Mouse (Mus musculus): ENCODE data around the gene Cenpn.
A peak's percentile ranks its signal among the peaks of the same experiment; 100 is the strongest.

The Cenpn gene

GRCm38 (mm10) chr8:116942284-116943058, 20.9 kb downstream of the Cenpn start:
- no peak for DNase-seq (ENCODE audit: low read depth)

DNA sequence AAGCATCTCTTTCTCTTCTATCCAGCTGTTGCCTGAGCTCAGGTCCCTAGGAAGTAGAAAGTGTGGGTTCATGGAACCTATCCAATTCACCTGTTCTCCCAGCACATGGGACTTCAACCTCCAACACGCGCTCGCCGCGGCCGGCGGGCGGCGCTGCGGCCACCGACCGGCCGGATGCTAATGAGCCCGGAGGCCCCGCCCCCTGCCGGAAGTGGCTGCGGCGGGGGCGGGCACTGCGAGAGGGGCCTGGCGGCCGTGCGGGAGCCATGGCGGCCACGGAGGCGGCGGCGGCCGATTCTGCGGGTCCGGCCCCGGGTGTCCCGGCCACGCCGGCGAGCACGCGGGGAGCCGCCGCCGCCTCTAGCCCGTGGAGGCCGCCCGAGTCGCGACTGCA, 21.6 kb downstream of the Cenpn start, which contains the start of gene Atmin:
Gene Atmin (plus strand): TSS at position 233 of the 394 bp plus-strand sequence.
- DNase-seq (ENCODE audit: low read depth) = peak; percentile 53

GRCm38 (mm10) chr8:116943555-116944384, 22.2 kb downstream of the Cenpn start:
- DNase-seq (ENCODE audit: low read depth) = no peak

DNA sequence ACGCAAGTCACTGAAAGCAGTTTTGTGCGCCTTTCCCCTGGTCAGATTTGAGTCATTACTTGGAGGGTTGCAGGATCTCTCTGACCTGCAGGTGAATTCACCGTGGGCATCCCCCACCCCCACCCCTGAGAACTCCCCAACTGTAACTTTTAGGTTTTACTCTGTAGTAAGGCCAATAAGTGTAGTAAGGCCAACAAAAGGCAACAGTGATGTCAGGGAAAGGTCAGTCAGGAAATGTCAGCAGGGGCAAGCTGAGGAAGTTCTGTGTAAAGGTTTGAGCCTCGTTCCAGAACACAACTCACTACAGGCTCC, 22.8 kb downstream of the Cenpn start:
- DNase-seq (ENCODE audit: low read depth) = peak; percentile 12

GRCm38 (mm10) chr8:116945169-116945910, 23.8 kb downstream of the Cenpn start:
- no peak for DNase-seq (ENCODE audit: low read depth)

DNA sequence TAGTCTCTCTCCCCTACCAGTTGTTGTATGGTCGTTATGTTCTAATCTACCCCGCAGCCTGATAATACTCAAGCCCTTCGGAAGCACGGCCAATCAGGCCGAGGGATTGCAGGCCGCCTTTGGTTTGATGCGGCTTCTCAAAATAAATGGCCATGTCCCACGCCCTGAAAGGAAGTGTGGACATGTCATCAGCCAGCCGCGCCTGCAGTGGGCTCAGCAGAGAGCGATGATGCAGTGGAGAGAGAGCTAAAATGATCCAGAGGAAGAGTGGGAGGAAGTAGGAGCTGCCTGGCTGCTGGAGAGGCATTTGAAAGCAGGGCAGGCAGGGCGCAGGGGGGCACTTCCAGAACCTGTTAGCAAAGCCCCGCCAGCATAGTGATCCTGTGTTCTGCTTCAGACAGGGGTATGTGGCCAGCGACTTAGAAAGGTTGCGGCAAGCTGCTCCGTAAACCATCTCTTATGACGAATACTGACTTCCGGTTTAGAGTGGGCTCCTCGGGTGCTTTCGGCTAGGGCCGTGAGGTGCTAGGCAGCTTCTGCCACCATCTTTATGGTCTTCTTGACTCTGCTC, 24.8 kb downstream of the Cenpn start:
- DNase-seq (ENCODE audit: low read depth) = no peak

DNA sequence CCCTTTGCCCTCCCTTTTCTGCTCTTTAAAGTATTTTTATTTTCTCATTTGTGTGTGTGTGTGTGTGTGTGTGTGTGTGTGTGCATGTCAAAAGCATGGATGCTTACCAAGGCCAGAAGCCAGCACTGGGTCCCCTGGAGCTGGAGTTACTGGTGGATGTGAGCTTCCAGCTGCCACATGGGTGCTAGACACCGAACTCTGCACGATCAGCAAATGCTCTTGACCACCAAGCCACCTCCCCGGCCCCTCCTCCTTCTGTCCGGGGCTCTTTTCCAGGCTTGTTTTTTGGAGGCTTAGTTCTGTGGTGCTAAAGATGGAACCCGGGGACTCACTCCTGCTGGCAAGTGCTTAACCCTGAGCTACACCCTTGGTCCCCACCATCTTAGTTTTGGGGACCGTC, 25.3 kb downstream of the Cenpn start:
- DNase-seq (ENCODE audit: low read depth) = no peak

DNA sequence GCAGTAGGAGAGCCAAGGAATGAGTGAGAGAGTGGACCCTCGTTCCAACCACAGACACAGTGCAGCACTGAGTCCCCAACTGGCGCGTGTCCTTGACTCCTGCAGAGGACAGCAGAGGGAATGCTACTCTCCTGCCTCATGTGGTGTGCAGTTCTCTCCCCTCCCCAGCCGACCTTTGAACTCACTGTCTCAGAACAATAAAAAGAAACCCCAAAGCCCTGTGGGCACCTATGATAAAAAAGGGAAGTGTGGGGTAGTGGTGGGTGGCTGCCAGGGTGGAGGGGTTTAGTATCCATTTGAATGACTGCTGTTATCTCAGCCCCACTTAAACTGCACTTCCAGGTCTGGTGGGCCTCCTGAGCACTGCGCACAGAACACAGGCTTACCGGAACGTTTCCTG, 26.1 kb downstream of the Cenpn start:
- no peak for DNase-seq (ENCODE audit: low read depth)

GRCm38 (mm10) chr8:116951369-116951768, 29.8 kb downstream of the Cenpn start:
- peak; percentile 10 for DNase-seq (ENCODE audit: low read depth)

- no peak for DNase-seq (ENCODE audit: low read depth)
Measured at GRCm38 (mm10) chr8:116951778-116952177, 30.2 kb downstream of the Cenpn start.

- DNase-seq (ENCODE audit: low read depth) = no peak
Measured at GRCm38 (mm10) chr8:116952428-116952827, 30.9 kb downstream of the Cenpn start.

- DNase-seq (ENCODE audit: low read depth) = no peak
Measured at GRCm38 (mm10) chr8:116954415-116954814, 32.9 kb downstream of the Cenpn start.

GRCm38 (mm10) chr8:116969531-116969930, 48.0 kb downstream of the Cenpn start:
- DNase-seq (ENCODE audit: low read depth) = no peak

DNA sequence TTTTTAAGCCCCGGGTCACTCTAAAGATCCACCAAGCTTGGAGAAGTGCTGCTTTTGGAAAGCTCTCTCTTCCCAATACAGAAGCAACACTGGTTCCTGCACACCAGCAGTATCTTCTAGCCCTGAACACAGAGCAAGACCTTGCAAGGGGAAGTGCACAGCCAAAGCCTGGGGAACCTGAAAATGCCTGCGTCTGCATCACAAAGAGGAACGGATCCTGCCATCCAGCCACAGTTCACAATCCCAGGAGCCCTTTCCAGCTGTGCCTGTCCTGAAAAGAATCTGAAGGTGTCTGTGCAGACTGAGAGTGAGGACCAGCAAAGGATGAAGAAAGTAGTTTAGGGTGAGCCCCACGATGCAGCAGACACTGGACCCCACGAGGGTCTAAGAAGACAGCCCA, 53.5 kb downstream of the Cenpn start:
- no peak for DNase-seq (ENCODE audit: low read depth)

GRCm38 (mm10) chr8:116975606-116976005, 54.1 kb downstream of the Cenpn start:
- no peak for DNase-seq (ENCODE audit: low read depth)

DNA sequence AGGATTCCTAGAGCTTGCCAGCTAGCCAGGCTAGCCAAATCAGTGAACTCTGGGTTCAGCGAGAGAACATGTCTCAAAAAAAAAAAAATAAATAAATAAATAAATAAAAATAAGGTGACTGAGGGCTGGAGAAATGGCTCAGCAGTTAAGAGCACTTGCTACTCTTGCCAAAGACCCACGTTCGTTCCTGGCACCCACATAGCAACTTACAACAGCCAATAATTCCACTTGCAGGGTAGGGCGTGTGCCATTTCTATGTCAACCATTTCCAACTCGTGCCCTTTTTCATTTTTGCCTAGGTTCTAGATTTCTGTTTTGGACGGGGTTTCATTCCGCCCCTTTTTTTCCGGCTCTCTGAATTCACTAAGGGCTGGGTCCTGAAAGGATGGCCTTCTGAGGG, 56.5 kb downstream of the Cenpn start:
- DNase-seq (ENCODE audit: low read depth) = no peak

- peak; percentile 94 for DNase-seq (ENCODE audit: low read depth)
Measured at GRCm38 (mm10) chr8:116978631-116979256, 57.2 kb downstream of the Cenpn start, which contains the start of gene 1700030J22Rik. 1700030J22Rik (minus strand) TSS chr8:116978959.

DNA sequence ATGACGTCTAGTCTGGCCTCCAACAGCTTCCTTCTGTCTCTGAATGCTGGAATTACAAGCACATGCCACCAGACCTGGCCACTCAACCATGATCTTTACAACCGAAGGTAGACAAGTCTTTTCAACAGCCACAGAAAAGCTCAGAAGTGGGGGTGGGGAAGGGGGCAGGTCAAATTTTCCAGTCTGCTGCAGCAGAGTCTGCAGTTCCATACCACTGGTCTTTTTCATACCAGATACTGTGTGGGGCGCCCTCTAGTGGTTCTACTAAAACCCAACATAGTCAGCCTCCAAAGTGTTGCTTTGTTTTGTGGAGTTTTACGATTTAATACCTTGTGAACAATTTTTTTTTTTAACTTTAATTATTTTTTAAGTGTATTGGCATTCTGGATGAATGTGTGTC, 58.6 kb downstream of the Cenpn start:
- peak; percentile 29 for DNase-seq (ENCODE audit: low read depth)

DNA sequence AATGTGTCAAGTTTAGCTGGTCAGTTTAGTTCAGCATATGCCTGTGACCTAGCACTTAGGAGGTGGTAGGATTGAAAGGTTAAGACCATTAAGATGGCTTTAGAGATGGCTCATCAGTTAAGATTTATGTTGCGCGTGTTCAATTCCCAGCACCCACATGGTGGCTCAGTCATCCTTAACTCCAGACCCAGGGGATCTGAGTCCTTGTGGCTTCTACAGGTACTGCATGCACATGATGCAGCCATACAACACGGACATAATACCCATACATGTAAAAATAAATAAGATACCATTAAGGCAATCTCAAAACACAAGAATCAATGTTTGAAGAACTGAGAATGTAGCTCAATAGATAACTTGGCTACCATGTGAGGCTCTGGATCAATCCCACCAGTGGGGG, 68.3 kb downstream of the Cenpn start:
- DNase-seq (ENCODE audit: low read depth) = no peak
